Mouse (Mus musculus) erythroblast, embryonic 14.5 days (primary cell): Measurements from ENCODE around the gene Pcca.

Experiments used
- GATA1 ChIP-seq: IDR thresholded peaks from 2 replicates; pipeline ENCODE4 v1.6.1; 2012; ENCODE audit warnings: low read length, inconsistent platforms, mixed read lengths
- TAL1 ChIP-seq: IDR thresholded peaks from 3 replicates; pipeline ENCODE4 v1.6.1; 2012; ENCODE audit warnings: low read length, inconsistent platforms, mixed read lengths

- TF ChIP-seq TAL1 (no peak), GATA1 (no peak)
Observed at GRCm38 (mm10) chr14:122859792-122860191, 325.7 kb downstream of the Pcca start.
